Mouse (Mus musculus): ENCODE data around the gene Gm49396. TPM values are rescaled to one million over a fixed set of nuclear protein-coding genes. Genes with fewer than 3 reads are reported as not detected.
A peak's percentile ranks its signal among the peaks of the same experiment; 100 is the strongest.

Gm49396 gene
- polyA plus RNA-seq, 1 experiment from 2014 or later, result 15.4 TPM

GRCm38 (mm10) chr7:30567555-30567954, 4.4 kb downstream of the Gm49396 start:
- Histone ChIP-seq H3K36me3 (peaks cover 74% of the 10 kb centered on the region), H3K9ac (no peak overlapping the region), H3K4me2 (no peak overlapping the region), H3K4me3 (no peak overlapping the region), H3K27me3 (no peaks in the 10 kb centered on the region), H3K4me1 (peaks cover 9% of the 10 kb centered on the region), H3K27ac (no peak overlapping the region), H3K9me3 (no peaks in the 10 kb centered on the region)
- no peak for ATAC-seq (ENCODE audit: insufficient number of reproducible peaks, insufficient read depth, low FRiP score, low TSS enrichment, low read depth)
- whole genome bisulfite sequencing, result 92% methylated on average over 11 of the region's 11 CpGs

GRCm38 (mm10) chr7:30572389-30572788, 9.2 kb downstream of the Gm49396 start:
- WGBS, result 90% methylated on average over 5 of the region's 5 CpGs
- no peak for ATAC-seq (ENCODE audit: insufficient number of reproducible peaks, insufficient read depth, low FRiP score, low TSS enrichment, low read depth)
- Histone ChIP-seq H3K4me1 (no peaks in the 10 kb centered on the region), H3K36me3 (peaks cover 94% of the 10 kb centered on the region), H3K9ac (no peak overlapping the region), H3K27me3 (no peaks in the 10 kb centered on the region), H3K4me2 (no peak overlapping the region), H3K27ac (no peak overlapping the region), H3K4me3 (no peak overlapping the region), H3K9me3 (no peaks in the 10 kb centered on the region)

GRCm38 (mm10) chr7:30572969-30573368, 9.8 kb downstream of the Gm49396 start:
- no peak for ATAC-seq (ENCODE audit: insufficient number of reproducible peaks, insufficient read depth, low FRiP score, low TSS enrichment, low read depth)
- no peak overlapping the region for H3K9ac ChIP-seq
- peaks cover 97% of the 10 kb centered on the region for H3K36me3 ChIP-seq
- H3K4me3 ChIP-seq, result no peak overlapping the region
- 71% methylated on average over 2 of the region's 2 CpGs for WGBS
- no peak overlapping the region for H3K4me2 ChIP-seq
- H3K9me3 ChIP-seq, result no peaks in the 10 kb centered on the region
- no peak overlapping the region for H3K27ac ChIP-seq
- no peaks in the 10 kb centered on the region for H3K27me3 ChIP-seq
- H3K4me1 ChIP-seq, result no peaks in the 10 kb centered on the region

- ATAC-seq (ENCODE audit: insufficient number of reproducible peaks, insufficient read depth, low FRiP score, low TSS enrichment, low read depth), result no peak
- no peak overlapping the region for H3K27ac ChIP-seq
- no peak overlapping the region for H3K4me3 ChIP-seq
- no peak overlapping the region for H3K4me2 ChIP-seq
- no peak overlapping the region for H3K9ac ChIP-seq
- H3K4me1 ChIP-seq, result no peaks in the 10 kb centered on the region
- H3K36me3 ChIP-seq, result peaks cover 99% of the 10 kb centered on the region
- WGBS, result 96% methylated on average over 8 of the region's 8 CpGs
- H3K9me3 ChIP-seq, result no peaks in the 10 kb centered on the region
- no peaks in the 10 kb centered on the region for H3K27me3 ChIP-seq
Observed at GRCm38 (mm10) chr7:30579950-30580349, 16.8 kb downstream of the Gm49396 start.

GRCm38 (mm10) chr7:30581547-30581946, 18.4 kb downstream of the Gm49396 start:
- Histone ChIP-seq H3K4me1 (peaks cover 1% of the 10 kb centered on the region; the same call in 1 of the 2 replicates), H3K27ac (no peak overlapping the region), H3K9ac (no peak overlapping the region), H3K36me3 (peaks cover 99% of the 10 kb centered on the region), H3K4me2 (no peak overlapping the region), H3K9me3 (no peaks in the 10 kb centered on the region), H3K4me3 (no peak overlapping the region), H3K27me3 (no peaks in the 10 kb centered on the region)
- 95% methylated on average over 16 of the region's 16 CpGs for WGBS
- no peak for ATAC-seq (ENCODE audit: insufficient number of reproducible peaks, insufficient read depth, low FRiP score, low TSS enrichment, low read depth)

GRCm38 (mm10) chr7:30584339-30584738, 21.2 kb downstream of the Gm49396 start:
- no peak overlapping the region for H3K4me2 ChIP-seq
- peaks cover 75% of the 10 kb centered on the region for H3K36me3 ChIP-seq
- ATAC-seq (ENCODE audit: insufficient number of reproducible peaks, insufficient read depth, low FRiP score, low TSS enrichment, low read depth), result no peak
- peaks cover 13% of the 10 kb centered on the region for H3K4me1 ChIP-seq
- H3K27ac ChIP-seq, result no peak overlapping the region
- H3K9ac ChIP-seq, result 0 out of 2 replicates have a peak overlapping the region, but pooled peaks have one; percentile 36
- no peak overlapping the region for H3K4me3 ChIP-seq
- H3K27me3 ChIP-seq, result no peaks in the 10 kb centered on the region
- H3K9me3 ChIP-seq, result no peaks in the 10 kb centered on the region
- 91% methylated on average over 10 of the region's 10 CpGs for WGBS

- Histone ChIP-seq H3K27me3 (no peaks in the 10 kb centered on the region), H3K36me3 (peaks cover 66% of the 10 kb centered on the region), H3K4me2 (no peak overlapping the region), H3K9ac (no peak overlapping the region), H3K9me3 (no peaks in the 10 kb centered on the region), H3K4me1 (peaks cover 19% of the 10 kb centered on the region), H3K27ac (no peak overlapping the region), H3K4me3 (no peak overlapping the region)
- no peak for ATAC-seq (ENCODE audit: insufficient number of reproducible peaks, insufficient read depth, low FRiP score, low TSS enrichment, low read depth)
- WGBS, result 96% methylated on average over 7 of the region's 7 CpGs
Observed at GRCm38 (mm10) chr7:30585170-30585569, 22.0 kb downstream of the Gm49396 start.

GRCm38 (mm10) chr7:30586455-30587020, 23.4 kb downstream of the Gm49396 start:
- Histone ChIP-seq H3K9me3 (no peaks in the 10 kb centered on the region), H3K4me1 (peaks cover 19% of the 10 kb centered on the region), H3K36me3 (peaks cover 54% of the 10 kb centered on the region), H3K9ac (peak overlapping the region; percentile 99), H3K27ac (no peak overlapping the region), H3K27me3 (no peaks in the 10 kb centered on the region), H3K4me2 (peak overlapping the region; percentile 84), H3K4me3 (peak overlapping the region; percentile 99)
- WGBS, result 89% methylated on average over 28 of the region's 28 CpGs
- ATAC-seq (ENCODE audit: insufficient number of reproducible peaks, insufficient read depth, low FRiP score, low TSS enrichment, low read depth), result no peak

GRCm38 (mm10) chr7:30587842-30588667, 24.9 kb downstream of the Gm49396 start:
- H3K9me3 ChIP-seq, result no peaks in the 10 kb centered on the region
- no peaks in the 10 kb centered on the region for H3K27me3 ChIP-seq
- H3K27ac ChIP-seq, result peak overlapping the region; percentile 92
- ATAC-seq (ENCODE audit: insufficient number of reproducible peaks, insufficient read depth, low FRiP score, low TSS enrichment, low read depth), result no peak
- H3K4me1 ChIP-seq, result peaks cover 19% of the 10 kb centered on the region
- H3K9ac ChIP-seq, result peak overlapping the region; percentile 99
- peak overlapping the region; percentile 84 for H3K4me2 ChIP-seq
- H3K36me3 ChIP-seq, result peaks cover 38% of the 10 kb centered on the region
- under 1% methylated on average over 65 of the region's 67 CpGs for WGBS
- peak overlapping the region; percentile 99 for H3K4me3 ChIP-seq

GRCm38 (mm10) chr7:30588676-30589434, 25.7 kb downstream of the Gm49396 start, which contains the start of gene Kmt2b:
Kmt2b (minus strand) TSS chr7:30588726.
- Histone ChIP-seq H3K27ac (peak within 1 kb of the TSS; percentile 92), H3K4me2 (peak within 1 kb of the TSS; percentile 84), H3K36me3 (peaks cover 30% of the 10 kb centered on the region), H3K4me3 (peak within 1 kb of the TSS; percentile 99), H3K4me1 (peaks cover 19% of the 10 kb centered on the region), H3K27me3 (no peaks in the 10 kb centered on the region), H3K9me3 (no peaks in the 10 kb centered on the region), H3K9ac (peak within 1 kb of the TSS; percentile 99)
- peak; percentile 95 for ATAC-seq (ENCODE audit: insufficient number of reproducible peaks, insufficient read depth, low FRiP score, low TSS enrichment, low read depth)
- under 1% methylated on average over 53 of the region's 68 CpGs for WGBS

- Histone ChIP-seq H3K4me3 (peak overlapping the region; percentile 99), H3K9me3 (no peaks in the 10 kb centered on the region), H3K36me3 (peaks cover 22% of the 10 kb centered on the region), H3K4me1 (peaks cover 19% of the 10 kb centered on the region), H3K4me2 (peak overlapping the region; percentile 84), H3K27me3 (no peaks in the 10 kb centered on the region), H3K9ac (peak overlapping the region; percentile 99), H3K27ac (peak overlapping the region; percentile 92)
- ATAC-seq (ENCODE audit: insufficient number of reproducible peaks, insufficient read depth, low FRiP score, low TSS enrichment, low read depth), result peak; percentile 59; the same call in 1 of the 2 replicates
- 26% methylated on average over 40 of the region's 40 CpGs for WGBS
Observed at GRCm38 (mm10) chr7:30589435-30590301, 26.5 kb downstream of the Gm49396 start.

Measured in embryonic facial prominence, embryonic 13.5 days (tissue).